Mouse (Mus musculus) spleen, adult 10 weeks (tissue): ENCODE data around the gene Podn. TPM values are rescaled to one million over a fixed set of nuclear protein-coding genes. Genes with fewer than 3 reads are reported as not detected.

Source experiments
- polyA plus RNA-seq: library from polyadenylated mRNA; stranded (reverse); fragments of 350-450 nt; fragmentation: Illumina TruSeq; extraction: RNeasy Lipid Tissue Mini Kit (QIAGEN cat#74804); gene quantifications from one replicate; pipeline ENCODE4 v1.2.3, GENCODE M21; 2015; ENCODE audit warnings: low replicate concordance; ENCODE audit not compliant: insufficient read depth

Podn gene
- 2.0 TPM for polyA plus RNA-seq

GRCm38 (mm10) chr4:108096345-108096744, at the start of gene Podn:
Podn (minus strand) TSS chr4:108096445.

GRCm38 (mm10) chr4:108144880-108145279, 48.6 kb upstream of the Podn start, which contains the start of gene Scp2:
Scp2 (minus strand) TSS chr4:108144998.

GRCm38 (mm10) chr4:107967966-107968682, 128.1 kb downstream of the Podn start, which contains the start of gene Slc1a7:
Slc1a7 (plus strand) TSS chr4:107968332.

Other genes with a start within 250 kb of the Podn start
- 166 TPM for gene Magoh, start 216.7 kb downstream of the Podn start, polyA plus RNA-seq
- gene 0610037L13Rik, start 206.6 kb downstream of the Podn start, polyA plus RNA-seq: 61.0 TPM
- 19.9 TPM for gene Cpt2, start 172.8 kb downstream of the Podn start, polyA plus RNA-seq
- gene Slc1a7, start 128.1 kb downstream of the Podn start, polyA plus RNA-seq: not detected
- 311 TPM for gene Scp2, start 48.6 kb upstream of the Podn start, polyA plus RNA-seq
- gene Echdc2, start 69.0 kb upstream of the Podn start, polyA plus RNA-seq: 1.8 TPM
- gene Zyg11a, start 121.6 kb upstream of the Podn start, polyA plus RNA-seq: not detected
- 35.5 TPM for gene Zyg11b, start 204.7 kb upstream of the Podn start, polyA plus RNA-seq
- 6.9 TPM for gene Coa7, start 231.7 kb upstream of the Podn start, polyA plus RNA-seq